Mouse (Mus musculus): Measurements from ENCODE around the gene Ccdc103. TPM values are rescaled to one million over a fixed set of nuclear protein-coding genes. Genes with fewer than 3 reads are reported as not detected.

Gene Ccdc103
- 3.1 and 4.4 TPM in 2 replicates for total RNA-seq (2014; rRNA removed)
- 2.7 and 2.9 TPM in 2 replicates for polyA plus RNA-seq (2015; fragmentation: Nextera tagmentation; extraction: Ambion mirVana)

DNA sequence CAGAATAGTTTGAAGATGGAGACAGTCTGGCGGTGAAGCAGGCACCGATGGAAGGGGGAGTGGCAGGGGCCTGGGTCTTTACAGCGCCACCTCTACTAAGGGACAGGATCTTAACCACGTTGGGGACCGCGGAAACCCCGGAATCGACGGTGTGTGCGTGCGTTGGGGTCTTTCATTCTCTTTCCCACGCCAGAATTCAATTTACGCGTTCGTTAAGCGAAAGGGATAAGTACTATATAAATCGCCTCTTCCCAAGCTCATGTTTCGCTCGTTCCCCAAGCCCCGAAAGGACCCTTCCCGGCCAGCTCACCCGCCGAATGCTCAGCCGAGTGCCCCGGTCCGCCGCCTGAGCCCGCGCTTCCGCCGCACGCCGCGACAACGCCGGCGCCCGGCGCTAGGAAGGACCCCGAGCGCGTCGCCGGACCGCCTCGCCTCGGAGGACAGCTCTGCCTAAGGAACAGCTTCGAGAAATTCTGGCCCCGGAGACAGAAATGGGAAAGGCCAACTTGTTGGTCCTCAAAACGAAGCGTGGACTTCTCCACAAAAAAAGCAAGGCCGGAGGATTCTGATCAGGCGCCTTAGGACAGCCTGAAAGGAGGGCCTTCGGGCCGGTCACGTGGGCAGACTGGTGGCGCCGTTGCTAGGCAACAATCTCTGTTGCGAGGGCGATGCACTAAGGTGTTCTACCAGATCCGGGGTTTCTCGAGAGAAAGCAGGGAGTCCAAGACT lies at the start of gene Ccdc103, which contains the start of gene Eftud2:
Ccdc103 (plus strand) TSS at position 620 of the 729 bp plus-strand sequence.
Eftud2 (minus strand) TSS at position 401 of the 729 bp plus-strand sequence.
- ATAC-seq (peak; percentile 93), DNase-seq (peak; percentile 98)
- peak within 1 kb of the TSS; percentile 71 for H3K4me2 ChIP-seq (ENCODE audit: low read depth)
- no peaks in the 10 kb centered on the region for H3K27me3 ChIP-seq (ENCODE audit: insufficient read depth, low read length)
- H3K4me1 ChIP-seq (ENCODE audit: insufficient read depth), result peaks cover 4% of the 10 kb centered on the region; the same call in 1 of the 2 replicates
- peak within 1 kb of the TSS; percentile 76 for H3K9ac ChIP-seq
- TF ChIP-seq CTCF (IDR thresholded peaks at IDR 0.05; ENCODE audit: low read depth), result no peak
- no peaks in the 10 kb centered on the region for H3K9me3 ChIP-seq (ENCODE audit: low read length)
- WGBS, result 3% methylated on average over 62 of the region's 62 CpGs
- peak within 1 kb of the TSS; percentile 68 for H3K4me3 ChIP-seq (ENCODE audit: low read depth, low read length)
- peak within 1 kb of the TSS; percentile 87 for H3K27ac ChIP-seq (ENCODE audit: low read depth, low read length)
- peaks cover 14% of the 10 kb centered on the region for H3K36me3 ChIP-seq (ENCODE audit: insufficient read depth)

DNA sequence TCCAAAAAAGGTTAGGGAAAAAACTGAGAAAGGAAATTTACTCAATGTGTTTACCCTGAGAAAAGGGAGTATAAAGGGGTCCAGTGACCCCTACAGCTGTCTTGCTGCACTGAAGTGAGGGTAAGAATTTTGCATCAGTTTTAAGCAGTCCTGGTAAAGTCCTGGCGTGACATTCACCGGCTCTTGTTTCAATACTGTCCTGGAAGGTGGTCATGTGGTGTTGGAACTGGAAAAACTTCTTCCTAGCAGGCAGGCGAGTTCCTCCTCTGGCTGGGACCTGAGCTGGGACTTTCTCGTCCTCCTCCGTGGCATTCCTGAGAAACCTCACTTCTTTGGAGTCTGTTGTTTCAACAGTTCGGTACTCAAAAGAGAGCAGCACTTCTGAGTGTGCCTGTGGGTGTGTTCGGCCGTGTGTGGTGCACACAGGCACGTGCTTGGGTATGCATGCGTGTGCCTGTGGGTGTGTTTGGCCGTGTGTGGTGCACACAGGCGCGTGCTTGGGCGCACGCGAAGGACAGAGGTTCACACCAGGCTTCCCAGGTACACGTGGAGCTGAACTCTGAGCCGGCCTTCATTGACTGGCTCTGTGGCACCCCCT lies 48.2 kb upstream of the Ccdc103 start:
- Histone ChIP-seq H3K9me3 (ENCODE audit: low read length) (no peaks in the 10 kb centered on the region), H3K4me2 (ENCODE audit: low read depth) (no peak overlapping the region), H3K36me3 (ENCODE audit: insufficient read depth) (peaks cover 12% of the 10 kb centered on the region), H3K27ac (ENCODE audit: low read depth, low read length) (no peak overlapping the region), H3K27me3 (ENCODE audit: insufficient read depth, low read length) (no peaks in the 10 kb centered on the region), H3K4me3 (ENCODE audit: low read depth, low read length) (no peak overlapping the region), H3K9ac (no peak overlapping the region), H3K4me1 (ENCODE audit: insufficient read depth) (no peaks in the 10 kb centered on the region)
- ATAC-seq (no peak), DNase-seq (no peak)
- 69% methylated on average over 18 of the region's 18 CpGs for WGBS
- no peak for TF ChIP-seq CTCF (IDR thresholded peaks at IDR 0.05; ENCODE audit: low read depth)

DNA sequence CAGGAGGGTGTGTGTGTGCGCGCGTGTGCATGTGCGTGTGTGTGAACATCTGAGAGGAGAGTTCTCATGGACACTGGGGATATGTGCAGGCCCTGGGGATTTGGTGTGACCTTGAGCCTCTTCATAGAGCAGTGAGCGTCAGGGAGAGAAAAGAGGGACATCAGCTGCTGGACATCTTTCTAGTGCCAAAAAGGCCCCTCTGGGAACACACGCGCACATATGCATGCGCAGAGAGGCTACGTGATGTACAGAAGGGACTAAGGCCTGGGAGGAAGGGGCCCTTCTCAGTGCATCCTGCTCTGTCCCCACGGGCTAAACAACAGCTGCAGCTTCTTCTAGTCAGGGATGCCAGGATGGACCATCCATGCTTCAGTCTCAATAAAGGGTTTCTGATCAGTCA lies 46.8 kb upstream of the Ccdc103 start:
- Histone ChIP-seq H3K9ac (no peak overlapping the region), H3K36me3 (ENCODE audit: insufficient read depth) (peaks cover 25% of the 10 kb centered on the region), H3K4me2 (ENCODE audit: low read depth) (no peak overlapping the region), H3K27ac (ENCODE audit: low read depth, low read length) (no peak overlapping the region), H3K4me3 (ENCODE audit: low read depth, low read length) (no peak overlapping the region), H3K9me3 (ENCODE audit: low read length) (no peaks in the 10 kb centered on the region), H3K4me1 (ENCODE audit: insufficient read depth) (no peaks in the 10 kb centered on the region), H3K27me3 (ENCODE audit: insufficient read depth, low read length) (no peaks in the 10 kb centered on the region)
- 86% methylated on average over 10 of the region's 10 CpGs for WGBS
- no peak for DNase-seq
- TF ChIP-seq CTCF (IDR thresholded peaks at IDR 0.05; ENCODE audit: low read depth), result no peak
- ATAC-seq, result no peak

DNA sequence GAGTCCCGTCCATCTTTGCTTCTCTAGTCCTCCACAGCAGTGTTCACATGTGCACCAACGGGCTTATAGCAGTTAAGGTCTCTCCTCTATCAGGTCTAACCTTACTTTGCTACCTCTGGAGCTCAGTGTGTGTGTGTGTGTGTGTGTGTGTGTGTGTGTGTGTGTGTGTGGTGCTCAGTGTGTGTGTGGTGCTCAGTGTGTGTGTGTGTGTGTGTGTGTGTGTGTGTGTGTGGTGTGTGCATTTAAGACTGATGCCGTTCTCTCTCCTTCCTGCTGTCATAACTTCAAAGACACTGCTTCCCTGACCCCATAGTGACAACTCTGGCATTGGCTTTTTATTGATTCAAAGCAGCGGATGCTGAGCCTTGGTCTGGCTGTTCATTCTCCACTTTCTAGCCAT lies 45.5 kb upstream of the Ccdc103 start, which contains the start of gene Higd1b:
Higd1b (plus strand) TSS at position 301 of the 400 bp plus-strand sequence.
- DNase-seq (no peak), ATAC-seq (no peak)
- Histone ChIP-seq H3K4me1 (ENCODE audit: insufficient read depth) (no peaks in the 10 kb centered on the region), H3K27ac (ENCODE audit: low read depth, low read length) (no peak within 1 kb of the TSS), H3K9me3 (ENCODE audit: low read length) (no peaks in the 10 kb centered on the region), H3K4me3 (ENCODE audit: low read depth, low read length) (no peak within 1 kb of the TSS), H3K27me3 (ENCODE audit: insufficient read depth, low read length) (no peaks in the 10 kb centered on the region), H3K36me3 (ENCODE audit: insufficient read depth) (peaks cover 38% of the 10 kb centered on the region), H3K4me2 (ENCODE audit: low read depth) (no peak within 1 kb of the TSS), H3K9ac (no peak within 1 kb of the TSS)
- 75% methylated on average over 4 of the region's 4 CpGs for WGBS
- TF ChIP-seq CTCF (IDR thresholded peaks at IDR 0.05; ENCODE audit: low read depth), result no peak

- Histone ChIP-seq H3K9me3 (ENCODE audit: low read length) (no peaks in the 10 kb centered on the region), H3K4me3 (ENCODE audit: low read depth, low read length) (no peak overlapping the region), H3K4me1 (ENCODE audit: insufficient read depth) (no peaks in the 10 kb centered on the region), H3K9ac (no peak overlapping the region), H3K27ac (ENCODE audit: low read depth, low read length) (no peak overlapping the region), H3K27me3 (ENCODE audit: insufficient read depth, low read length) (no peaks in the 10 kb centered on the region), H3K4me2 (ENCODE audit: low read depth) (no peak overlapping the region), H3K36me3 (ENCODE audit: insufficient read depth) (peaks cover 42% of the 10 kb centered on the region)
- WGBS, result 90% methylated on average over 9 of the region's 9 CpGs
- TF ChIP-seq CTCF (IDR thresholded peaks at IDR 0.05; ENCODE audit: low read depth), result no peak
- DNase-seq, result no peak
- ATAC-seq, result no peak
Measured at GRCm38 (mm10) chr11:102836146-102836545, 44.9 kb upstream of the Ccdc103 start.

GRCm38 (mm10) chr11:102837385-102837784 lies 43.6 kb upstream of the Ccdc103 start:
- DNase-seq (no peak), ATAC-seq (no peak)
- H3K27ac ChIP-seq (ENCODE audit: low read depth, low read length), result no peak overlapping the region
- TF ChIP-seq CTCF (IDR thresholded peaks at IDR 0.05; ENCODE audit: low read depth), result no peak
- H3K9ac ChIP-seq, result no peak overlapping the region
- H3K4me3 ChIP-seq (ENCODE audit: low read depth, low read length), result no peak overlapping the region
- H3K27me3 ChIP-seq (ENCODE audit: insufficient read depth, low read length), result no peaks in the 10 kb centered on the region
- peaks cover 52% of the 10 kb centered on the region for H3K36me3 ChIP-seq (ENCODE audit: insufficient read depth)
- no peaks in the 10 kb centered on the region for H3K9me3 ChIP-seq (ENCODE audit: low read length)
- no peak overlapping the region for H3K4me2 ChIP-seq (ENCODE audit: low read depth)
- H3K4me1 ChIP-seq (ENCODE audit: insufficient read depth), result no peaks in the 10 kb centered on the region
- WGBS, result 91% methylated on average over 1 of the region's 1 CpGs

- no peaks in the 10 kb centered on the region for H3K27me3 ChIP-seq (ENCODE audit: insufficient read depth, low read length)
- peaks cover 60% of the 10 kb centered on the region for H3K36me3 ChIP-seq (ENCODE audit: insufficient read depth)
- TF ChIP-seq CTCF (IDR thresholded peaks at IDR 0.05; ENCODE audit: low read depth), result no peak
- H3K4me2 ChIP-seq (ENCODE audit: low read depth), result no peak overlapping the region
- DNase-seq (no peak), ATAC-seq (no peak)
- no peak overlapping the region for H3K27ac ChIP-seq (ENCODE audit: low read depth, low read length)
- WGBS, result 91% methylated on average over 2 of the region's 2 CpGs
- no peak overlapping the region for H3K4me3 ChIP-seq (ENCODE audit: low read depth, low read length)
- no peak overlapping the region for H3K9ac ChIP-seq
- H3K4me1 ChIP-seq (ENCODE audit: insufficient read depth), result no peaks in the 10 kb centered on the region
- no peaks in the 10 kb centered on the region for H3K9me3 ChIP-seq (ENCODE audit: low read length)
Measured at GRCm38 (mm10) chr11:102838126-102838525, 42.9 kb upstream of the Ccdc103 start.

Measured in forebrain, postnatal 0 days (tissue).